Mouse (Mus musculus): ENCODE measurements at regions not wholly inside any gene's neighbourhood (a gene's known extent, or its start where the extent isn't known, plus 50 kb on each side); places are given as distances from the start of the nearest gene placed in this dataset.

GRCm38 (mm10) chr15:51442606-51443005 is 2442.1 kb upstream of the Gm7489 start:
- no peaks in the 10 kb centered on the region for H3K9me3 ChIP-seq (ENCODE audit: control insufficient read depth, low read length)
- 75% methylated on average over 2 of the region's 2 CpGs for WGBS

DNA sequence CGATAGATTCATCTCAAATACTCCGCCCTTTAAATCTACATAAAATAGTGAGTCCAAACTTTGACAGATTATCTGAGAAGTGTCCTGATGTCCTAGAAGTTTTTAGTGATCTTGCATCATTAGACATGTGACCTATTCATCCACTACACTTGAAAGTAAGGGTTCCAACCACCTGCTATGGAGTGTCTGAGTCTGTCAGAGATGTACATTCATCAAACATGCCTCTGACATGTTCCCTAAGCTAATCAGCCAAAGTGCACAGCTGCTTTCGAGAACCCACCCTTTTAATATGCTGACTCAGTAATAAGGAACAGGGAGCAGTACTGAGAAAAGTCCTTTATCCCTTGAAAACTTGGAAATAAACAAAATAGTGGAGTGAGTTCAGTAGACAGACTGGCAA is 2414.8 kb upstream of the Gm7489 start:
- WGBS, result 68% methylated on average over 3 of the region's 3 CpGs
- no peak overlapping the region for H3K27ac ChIP-seq (replicated peaks; ENCODE audit: low read depth, low read length)
- no peaks in the 10 kb centered on the region for H3K9me3 ChIP-seq (ENCODE audit: control insufficient read depth, low read length)
- no peak overlapping the region for H3K9ac ChIP-seq (ENCODE audit: low read depth, low read length, severe bottlenecking)
- no peak overlapping the region for H3K4me2 ChIP-seq (replicated peaks; ENCODE audit: low read depth, low read length, severe bottlenecking)
- DNase-seq (ENCODE audit: low spot score) (no peak), ATAC-seq (ENCODE audit: low FRiP score, low read depth) (no peak)
- H3K4me1 ChIP-seq (ENCODE audit: control insufficient read depth, insufficient read depth, low read length), result no peaks in the 10 kb centered on the region
- H3K4me3 ChIP-seq (replicated peaks; ENCODE audit: low read length), result no peak overlapping the region
- no peak for TF ChIP-seq POLR2A (IDR thresholded peaks at IDR 0.05; ENCODE audit: borderline replicate concordance, extremely low read depth, insufficient read depth, insufficient read length)
- H3K36me3 ChIP-seq (ENCODE audit: control insufficient read depth, insufficient read depth, low read length), result no peaks in the 10 kb centered on the region
- H3K27me3 ChIP-seq (ENCODE audit: control insufficient read depth, insufficient read depth, low read length), result no peaks in the 10 kb centered on the region

More at GRCm38 (mm10) chr15:51442606-51443005, 2442.1 kb upstream of the Gm7489 start:
- Histone ChIP-seq H3K36me3 (ENCODE audit: control insufficient read depth, insufficient read depth, low read length) (no peaks in the 10 kb centered on the region), H3K9ac (ENCODE audit: low read depth, low read length, severe bottlenecking) (no peak overlapping the region), H3K27me3 (ENCODE audit: control insufficient read depth, insufficient read depth, low read length) (no peaks in the 10 kb centered on the region), H3K27ac (replicated peaks; ENCODE audit: low read depth, low read length) (no peak overlapping the region), H3K4me2 (replicated peaks; ENCODE audit: low read depth, low read length, severe bottlenecking) (no peak overlapping the region), H3K4me1 (ENCODE audit: control insufficient read depth, insufficient read depth, low read length) (no peaks in the 10 kb centered on the region), H3K4me3 (replicated peaks; ENCODE audit: low read length) (no peak overlapping the region)
- TF ChIP-seq POLR2A (IDR thresholded peaks at IDR 0.05; ENCODE audit: borderline replicate concordance, extremely low read depth, insufficient read depth, insufficient read length), result no peak
- ATAC-seq (ENCODE audit: low FRiP score, low read depth) (no peak), DNase-seq (ENCODE audit: low spot score) (no peak)

- ATAC-seq (ENCODE audit: low FRiP score, low read depth) (no peak), DNase-seq (ENCODE audit: low spot score) (no peak)
- WGBS, result 72% methylated on average over 1 of the region's 1 CpGs
- no peak for TF ChIP-seq POLR2A (IDR thresholded peaks at IDR 0.05; ENCODE audit: borderline replicate concordance, extremely low read depth, insufficient read depth, insufficient read length)
- H3K9me3 ChIP-seq (ENCODE audit: control insufficient read depth, low read length), result no peaks in the 10 kb centered on the region
- H3K4me3 ChIP-seq (replicated peaks; ENCODE audit: low read length), result no peak overlapping the region
- H3K27ac ChIP-seq (replicated peaks; ENCODE audit: low read depth, low read length), result no peak overlapping the region
- H3K27me3 ChIP-seq (ENCODE audit: control insufficient read depth, insufficient read depth, low read length), result no peaks in the 10 kb centered on the region
- no peak overlapping the region for H3K4me2 ChIP-seq (replicated peaks; ENCODE audit: low read depth, low read length, severe bottlenecking)
- H3K4me1 ChIP-seq (ENCODE audit: control insufficient read depth, insufficient read depth, low read length), result no peaks in the 10 kb centered on the region
- H3K36me3 ChIP-seq (ENCODE audit: control insufficient read depth, insufficient read depth, low read length), result no peaks in the 10 kb centered on the region
- no peak overlapping the region for H3K9ac ChIP-seq (ENCODE audit: low read depth, low read length, severe bottlenecking)
Measured at GRCm38 (mm10) chr15:51471143-51471542, 2413.6 kb upstream of the Gm7489 start.

- TF ChIP-seq POLR2A (IDR thresholded peaks at IDR 0.05; ENCODE audit: borderline replicate concordance, extremely low read depth, insufficient read depth, insufficient read length), result no peak
Measured at GRCm38 (mm10) chr15:51472049-51472448, 2412.7 kb upstream of the Gm7489 start.

GRCm38 (mm10) chr15:51481856-51482255 is 2402.8 kb upstream of the Gm7489 start:
- Histone ChIP-seq H3K4me1 (ENCODE audit: control insufficient read depth, insufficient read depth, low read length) (no peaks in the 10 kb centered on the region), H3K4me2 (replicated peaks; ENCODE audit: low read depth, low read length, severe bottlenecking) (no peak overlapping the region), H3K4me3 (replicated peaks; ENCODE audit: low read length) (no peak overlapping the region), H3K27me3 (ENCODE audit: control insufficient read depth, insufficient read depth, low read length) (no peaks in the 10 kb centered on the region), H3K36me3 (ENCODE audit: control insufficient read depth, insufficient read depth, low read length) (no peaks in the 10 kb centered on the region), H3K27ac (replicated peaks; ENCODE audit: low read depth, low read length) (no peak overlapping the region), H3K9ac (ENCODE audit: low read depth, low read length, severe bottlenecking) (no peak overlapping the region), H3K9me3 (ENCODE audit: control insufficient read depth, low read length) (no peaks in the 10 kb centered on the region)
- ATAC-seq (ENCODE audit: low FRiP score, low read depth), result no peak
- no peak for TF ChIP-seq POLR2A (IDR thresholded peaks at IDR 0.05; ENCODE audit: borderline replicate concordance, extremely low read depth, insufficient read depth, insufficient read length)
- no peak for DNase-seq (ENCODE audit: low spot score)
- WGBS, result 82% methylated on average over 4 of the region's 4 CpGs

More at GRCm38 (mm10) chr15:51472049-51472448, 2412.7 kb upstream of the Gm7489 start:
- Histone ChIP-seq H3K27ac (replicated peaks; ENCODE audit: low read depth, low read length) (no peak overlapping the region), H3K4me2 (replicated peaks; ENCODE audit: low read depth, low read length, severe bottlenecking) (no peak overlapping the region), H3K9me3 (ENCODE audit: control insufficient read depth, low read length) (no peaks in the 10 kb centered on the region), H3K36me3 (ENCODE audit: control insufficient read depth, insufficient read depth, low read length) (no peaks in the 10 kb centered on the region), H3K4me1 (ENCODE audit: control insufficient read depth, insufficient read depth, low read length) (no peaks in the 10 kb centered on the region), H3K27me3 (ENCODE audit: control insufficient read depth, insufficient read depth, low read length) (no peaks in the 10 kb centered on the region), H3K4me3 (replicated peaks; ENCODE audit: low read length) (no peak overlapping the region), H3K9ac (ENCODE audit: low read depth, low read length, severe bottlenecking) (no peak overlapping the region)
- WGBS, result 85% methylated on average over 2 of the region's 2 CpGs
- ATAC-seq (ENCODE audit: low FRiP score, low read depth) (no peak), DNase-seq (ENCODE audit: low spot score) (no peak)

DNA sequence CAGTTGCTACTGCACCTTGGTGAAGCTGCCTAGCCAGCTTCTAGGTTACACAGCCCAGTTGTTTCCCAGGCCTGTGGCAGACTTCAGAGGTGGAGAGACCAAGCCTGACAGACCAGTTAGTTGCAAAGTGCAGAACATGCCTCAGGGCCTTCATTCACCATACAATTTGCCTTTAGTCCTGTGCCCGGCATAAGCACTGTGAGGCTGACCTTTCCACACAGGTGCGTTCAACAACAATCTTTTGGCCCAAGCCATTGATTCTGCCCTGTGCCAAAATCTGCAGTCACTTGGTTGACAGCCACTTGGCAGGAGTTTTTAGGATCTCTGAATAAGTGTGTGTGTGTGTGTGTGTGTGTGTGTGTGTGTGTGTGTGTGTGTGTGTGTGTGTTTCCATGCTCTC is 2400.5 kb upstream of the Gm7489 start:
- Histone ChIP-seq H3K4me1 (ENCODE audit: control insufficient read depth, insufficient read depth, low read length) (no peaks in the 10 kb centered on the region), H3K27me3 (ENCODE audit: control insufficient read depth, insufficient read depth, low read length) (no peaks in the 10 kb centered on the region), H3K9ac (ENCODE audit: low read depth, low read length, severe bottlenecking) (no peak overlapping the region), H3K4me2 (replicated peaks; ENCODE audit: low read depth, low read length, severe bottlenecking) (no peak overlapping the region), H3K36me3 (ENCODE audit: control insufficient read depth, insufficient read depth, low read length) (no peaks in the 10 kb centered on the region), H3K4me3 (replicated peaks; ENCODE audit: low read length) (no peak overlapping the region), H3K27ac (replicated peaks; ENCODE audit: low read depth, low read length) (no peak overlapping the region), H3K9me3 (ENCODE audit: control insufficient read depth, low read length) (no peaks in the 10 kb centered on the region)
- ATAC-seq (ENCODE audit: low FRiP score, low read depth) (no peak), DNase-seq (ENCODE audit: low spot score) (no peak)
- 48% methylated on average over 2 of the region's 2 CpGs for WGBS
- TF ChIP-seq POLR2A (IDR thresholded peaks at IDR 0.05; ENCODE audit: borderline replicate concordance, extremely low read depth, insufficient read depth, insufficient read length), result no peak

Measured in limb, embryonic 14.5 days (tissue).